Mouse (Mus musculus): ENCODE measurements at regions not wholly inside any gene's neighbourhood (a gene's known extent, or its start where the extent isn't known, plus 50 kb on each side); places are given as distances from the start of the nearest gene placed in this dataset.

DNA sequence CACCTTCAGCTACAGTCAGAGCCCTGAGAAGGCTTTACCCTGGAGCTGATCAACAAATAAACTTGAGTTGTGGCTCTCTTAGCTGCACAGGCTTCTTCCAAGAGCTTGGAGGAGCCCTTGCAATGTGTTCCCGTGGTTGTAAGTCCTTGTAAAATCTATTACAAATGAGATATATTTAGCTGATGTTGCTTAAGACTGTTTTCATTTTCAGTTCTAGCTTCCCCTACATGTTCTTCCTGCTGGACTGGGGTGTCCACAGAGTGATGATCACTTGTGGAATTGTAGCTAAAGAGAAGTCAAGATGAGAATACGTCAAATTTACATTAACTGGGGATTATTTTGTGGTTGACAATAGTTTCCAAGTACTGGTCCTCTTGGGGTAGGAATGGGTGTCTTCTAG, 161.3 kb upstream of the Inhba start:
- H3K9me3 ChIP-seq (ENCODE audit: low read length) = no peaks in the 10 kb centered on the region
- no peak overlapping the region for H3K4me3 ChIP-seq (ENCODE audit: low read length)
- no peaks in the 10 kb centered on the region for H3K4me1 ChIP-seq (ENCODE audit: insufficient read depth, low read length)
- H3K27me3 ChIP-seq (ENCODE audit: insufficient read depth, low read length) = no peaks in the 10 kb centered on the region
- no peak for DNase-seq (ENCODE audit: low spot score)
- no peak for TF ChIP-seq CTCF (IDR thresholded peaks at IDR 0.05; ENCODE audit: low read depth)
- H3K36me3 ChIP-seq (ENCODE audit: insufficient read depth, low read length) = no peaks in the 10 kb centered on the region
- no peak overlapping the region for H3K4me2 ChIP-seq (ENCODE audit: low read depth, low read length)
- ATAC-seq = no peak
- H3K9ac ChIP-seq (replicated peaks; ENCODE audit: low read length) = no peak overlapping the region
- 88% methylated on average over 2 of the region's 2 CpGs for WGBS
- H3K27ac ChIP-seq = no peak overlapping the region

DNA sequence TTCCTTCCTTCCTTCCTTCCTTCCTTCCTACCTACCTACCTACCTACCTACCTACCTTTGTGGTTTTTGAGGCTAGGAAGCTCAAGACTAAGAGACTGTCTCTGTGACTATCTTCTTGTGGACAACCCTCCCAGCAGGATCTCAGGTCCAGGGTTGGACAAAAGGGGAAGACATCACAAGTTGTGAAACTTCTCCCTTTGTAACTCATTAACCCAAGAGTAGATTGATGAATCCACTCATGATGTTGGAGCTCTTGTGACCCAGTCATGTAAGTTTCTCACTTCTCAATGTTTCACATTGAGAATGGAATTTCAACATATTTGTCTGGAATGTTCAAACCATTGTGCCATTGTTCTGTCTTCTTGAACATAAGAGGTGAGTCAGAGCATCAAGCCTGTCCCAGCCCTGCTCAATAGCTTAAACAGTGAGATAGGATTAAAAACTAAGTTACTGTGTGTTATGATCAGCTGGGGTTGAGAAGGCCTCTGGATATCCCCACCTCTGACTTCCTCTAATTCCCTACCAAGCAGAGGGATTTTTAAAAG, 158.6 kb upstream of the Inhba start:
- no peaks in the 10 kb centered on the region for H3K9me3 ChIP-seq (ENCODE audit: low read length)
- no peaks in the 10 kb centered on the region for H3K4me1 ChIP-seq (ENCODE audit: insufficient read depth, low read length)
- no peak overlapping the region for H3K4me2 ChIP-seq (ENCODE audit: low read depth, low read length)
- no peak for TF ChIP-seq CTCF (IDR thresholded peaks at IDR 0.05; ENCODE audit: low read depth)
- no peak for ATAC-seq
- no peak overlapping the region for H3K4me3 ChIP-seq (ENCODE audit: low read length)
- H3K27ac ChIP-seq = no peak overlapping the region
- H3K9ac ChIP-seq (replicated peaks; ENCODE audit: low read length) = no peak overlapping the region
- DNase-seq (ENCODE audit: low spot score) = no peak
- H3K27me3 ChIP-seq (ENCODE audit: insufficient read depth, low read length) = no peaks in the 10 kb centered on the region
- no peaks in the 10 kb centered on the region for H3K36me3 ChIP-seq (ENCODE audit: insufficient read depth, low read length)

DNA sequence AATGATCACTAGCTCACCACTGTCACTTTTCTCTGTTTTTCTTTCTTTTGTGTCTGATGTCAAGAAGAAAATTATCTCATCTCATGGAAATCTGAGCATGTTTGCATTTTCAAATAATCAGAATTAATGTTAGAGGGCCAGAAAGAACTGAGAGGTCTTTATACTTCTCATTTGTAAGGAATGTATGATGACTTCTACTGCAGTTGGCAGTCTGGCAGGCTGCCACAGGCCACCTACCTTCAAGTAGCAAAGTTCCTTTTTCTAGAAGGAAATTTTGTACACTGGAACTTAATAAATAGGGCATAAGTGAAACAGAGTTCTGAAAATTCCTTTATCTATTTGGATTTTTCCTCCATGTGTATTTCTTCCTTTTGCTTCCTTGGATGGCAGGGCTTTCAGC, 148.7 kb upstream of the Inhba start:
- Histone ChIP-seq H3K9ac (replicated peaks; ENCODE audit: low read length) (no peak overlapping the region), H3K4me1 (ENCODE audit: insufficient read depth, low read length) (no peaks in the 10 kb centered on the region), H3K27ac (no peak overlapping the region), H3K9me3 (ENCODE audit: low read length) (no peaks in the 10 kb centered on the region), H3K27me3 (ENCODE audit: insufficient read depth, low read length) (no peaks in the 10 kb centered on the region), H3K4me2 (ENCODE audit: low read depth, low read length) (no peak overlapping the region), H3K4me3 (ENCODE audit: low read length) (no peak overlapping the region), H3K36me3 (ENCODE audit: insufficient read depth, low read length) (no peaks in the 10 kb centered on the region)
- TF ChIP-seq CTCF (IDR thresholded peaks at IDR 0.05; ENCODE audit: low read depth) = no peak
- no peak for ATAC-seq
- no peak for DNase-seq (ENCODE audit: low spot score)

DNA sequence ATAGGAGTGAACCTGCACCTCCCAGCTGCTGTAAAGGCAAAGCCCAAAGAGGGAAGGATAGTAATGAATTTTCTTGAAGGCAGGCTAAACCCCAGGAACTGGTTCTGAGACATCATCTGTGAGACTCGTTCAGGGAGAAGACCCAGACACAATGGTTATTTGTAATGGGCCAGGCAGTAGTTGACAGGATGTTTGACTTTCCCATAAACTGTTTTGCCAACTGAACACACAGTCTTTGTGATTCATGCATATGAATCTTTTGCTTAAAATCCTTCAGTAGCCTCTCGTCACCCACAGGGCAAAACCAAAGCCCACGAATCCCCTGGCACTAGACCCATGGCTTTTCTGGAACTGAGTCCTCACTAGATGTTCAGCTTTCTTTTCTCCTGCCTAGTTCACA, 148.3 kb upstream of the Inhba start:
- TF ChIP-seq CTCF (IDR thresholded peaks at IDR 0.05; ENCODE audit: low read depth) = no peak
- no peak overlapping the region for H3K4me2 ChIP-seq (ENCODE audit: low read depth, low read length)
- ATAC-seq (no peak), DNase-seq (ENCODE audit: low spot score) (no peak)
- H3K4me3 ChIP-seq (ENCODE audit: low read length) = no peak overlapping the region
- H3K4me1 ChIP-seq (ENCODE audit: insufficient read depth, low read length) = no peaks in the 10 kb centered on the region
- H3K27me3 ChIP-seq (ENCODE audit: insufficient read depth, low read length) = no peaks in the 10 kb centered on the region
- H3K36me3 ChIP-seq (ENCODE audit: insufficient read depth, low read length) = no peaks in the 10 kb centered on the region
- no peak overlapping the region for H3K27ac ChIP-seq
- H3K9me3 ChIP-seq (ENCODE audit: low read length) = no peaks in the 10 kb centered on the region
- 58% methylated on average over 3 of the region's 3 CpGs for WGBS
- H3K9ac ChIP-seq (replicated peaks; ENCODE audit: low read length) = no peak overlapping the region

DNA sequence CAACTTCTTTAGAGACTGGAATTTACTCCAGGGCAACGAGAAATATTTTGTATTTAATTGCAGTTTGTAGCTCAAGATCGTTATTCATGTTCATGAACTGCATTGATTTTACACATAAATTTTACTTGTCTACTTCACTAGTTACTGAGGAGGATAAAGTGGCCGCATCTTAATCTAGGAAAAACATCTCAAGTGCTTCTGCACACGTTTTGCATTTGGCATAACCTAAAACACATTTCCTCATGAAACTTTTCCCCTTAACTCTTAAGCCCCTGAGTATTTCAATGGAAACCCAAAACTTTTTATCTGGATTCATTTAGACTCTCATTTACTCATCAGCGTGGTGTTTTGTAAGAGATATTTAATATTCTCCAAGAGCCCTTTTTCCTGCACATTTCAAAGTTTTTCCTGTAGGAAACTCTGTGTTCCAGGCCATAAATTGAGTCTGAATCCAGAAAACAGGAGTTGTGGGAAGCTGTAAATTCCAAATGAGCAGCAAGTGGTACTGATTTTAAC, 144.5 kb upstream of the Inhba start:
- no peak overlapping the region for H3K27ac ChIP-seq
- no peak overlapping the region for H3K4me2 ChIP-seq (ENCODE audit: low read depth, low read length)
- WGBS = 75% methylated on average over 5 of the region's 5 CpGs
- no peaks in the 10 kb centered on the region for H3K4me1 ChIP-seq (ENCODE audit: insufficient read depth, low read length)
- no peak for ATAC-seq
- no peak overlapping the region for H3K4me3 ChIP-seq (ENCODE audit: low read length)
- no peaks in the 10 kb centered on the region for H3K27me3 ChIP-seq (ENCODE audit: insufficient read depth, low read length)
- H3K9ac ChIP-seq (replicated peaks; ENCODE audit: low read length) = no peak overlapping the region
- no peak for DNase-seq (ENCODE audit: low spot score)
- H3K9me3 ChIP-seq (ENCODE audit: low read length) = no peaks in the 10 kb centered on the region
- TF ChIP-seq CTCF (IDR thresholded peaks at IDR 0.05; ENCODE audit: low read depth) = no peak
- H3K36me3 ChIP-seq (ENCODE audit: insufficient read depth, low read length) = no peaks in the 10 kb centered on the region

DNA sequence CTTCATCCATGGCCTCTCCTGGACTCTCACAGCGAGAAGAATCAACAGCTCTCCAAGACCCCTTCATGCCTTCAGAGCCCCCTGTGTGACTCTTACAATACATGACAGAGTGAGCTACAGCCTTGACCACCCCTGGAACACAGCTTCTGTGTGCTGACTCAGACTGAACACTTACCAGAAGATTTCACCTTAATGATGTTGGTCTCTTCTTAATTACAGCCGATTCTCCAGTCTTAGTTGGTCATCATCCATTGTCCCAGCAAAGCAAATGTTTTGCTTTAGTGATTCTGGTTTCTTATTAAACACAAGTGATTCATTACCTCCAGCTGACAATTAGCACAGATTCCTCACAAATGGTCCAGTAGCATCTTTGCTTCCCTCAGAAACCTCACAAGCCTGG, 134.0 kb upstream of the Inhba start:
- Histone ChIP-seq H3K9me3 (ENCODE audit: low read length) (no peaks in the 10 kb centered on the region), H3K27ac (no peak overlapping the region), H3K4me2 (ENCODE audit: low read depth, low read length) (no peak overlapping the region), H3K36me3 (ENCODE audit: insufficient read depth, low read length) (no peaks in the 10 kb centered on the region), H3K4me3 (ENCODE audit: low read length) (no peak overlapping the region), H3K27me3 (ENCODE audit: insufficient read depth, low read length) (no peaks in the 10 kb centered on the region), H3K9ac (replicated peaks; ENCODE audit: low read length) (no peak overlapping the region), H3K4me1 (ENCODE audit: insufficient read depth, low read length) (no peaks in the 10 kb centered on the region)
- no peak for DNase-seq (ENCODE audit: low spot score)
- WGBS = 80% methylated on average over 2 of the region's 2 CpGs
- no peak for TF ChIP-seq CTCF (IDR thresholded peaks at IDR 0.05; ENCODE audit: low read depth)
- no peak for ATAC-seq

DNA sequence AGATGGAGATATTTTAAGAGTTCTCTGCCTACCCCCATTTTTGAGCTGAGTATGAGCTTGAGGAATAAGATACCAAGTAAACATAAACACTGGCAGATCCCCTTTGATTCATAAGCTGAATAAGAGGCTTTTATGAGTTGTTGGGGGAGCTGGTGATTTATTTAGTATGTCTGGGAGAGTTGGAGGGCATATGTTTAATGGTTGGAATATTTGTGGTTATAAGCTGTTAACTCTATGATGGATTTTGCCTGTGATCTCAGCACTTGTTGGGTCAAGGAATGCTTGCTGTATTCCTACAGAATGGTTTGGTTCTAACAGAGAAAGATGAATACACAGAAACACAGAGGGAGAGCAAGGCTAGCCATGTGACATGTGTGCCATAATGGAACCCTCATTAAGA, 132.1 kb upstream of the Inhba start:
- no peak overlapping the region for H3K4me2 ChIP-seq (ENCODE audit: low read depth, low read length)
- no peaks in the 10 kb centered on the region for H3K36me3 ChIP-seq (ENCODE audit: insufficient read depth, low read length)
- H3K9ac ChIP-seq (replicated peaks; ENCODE audit: low read length) = no peak overlapping the region
- no peaks in the 10 kb centered on the region for H3K27me3 ChIP-seq (ENCODE audit: insufficient read depth, low read length)
- H3K27ac ChIP-seq = no peak overlapping the region
- no peak for ATAC-seq
- TF ChIP-seq CTCF (IDR thresholded peaks at IDR 0.05; ENCODE audit: low read depth) = no peak
- no peaks in the 10 kb centered on the region for H3K4me1 ChIP-seq (ENCODE audit: insufficient read depth, low read length)
- no peaks in the 10 kb centered on the region for H3K9me3 ChIP-seq (ENCODE audit: low read length)
- DNase-seq (ENCODE audit: low spot score) = no peak
- no peak overlapping the region for H3K4me3 ChIP-seq (ENCODE audit: low read length)
